Mouse (Mus musculus): Measurements from ENCODE around the gene Gdi1. TPM values are rescaled to one million over a fixed set of nuclear protein-coding genes. Genes with fewer than 3 reads are reported as not detected.

The Gdi1 gene
- 101 and 102 TPM in 2 replicates for polyA plus RNA-seq (2012; rRNA removed)

GRCm38 (mm10) chrX:74304867-74305700 is at the start of gene Gdi1:
Gene Gdi1 (plus strand): TSS chrX:74304998.

GRCm38 (mm10) chrX:74270062-74270901 is 34.5 kb upstream of the Gdi1 start, which contains the start of gene Rpl10:
Gene Rpl10 (plus strand): TSS chrX:74270812.

GRCm38 (mm10) chrX:74281732-74282394 is 22.9 kb upstream of the Gdi1 start, which contains the start of the genes Taz and Dnase1l1:
Gene Taz (plus strand): TSS chrX:74281912.
Gene Dnase1l1 (minus strand): TSS chrX:74282337.

GRCm38 (mm10) chrX:74296538-74297448 is 8.0 kb upstream of the Gdi1 start, which contains the start of gene Atp6ap1:
Gene Atp6ap1 (plus strand): TSS chrX:74297097.

GRCm38 (mm10) chrX:74312540-74313464 is 8.0 kb downstream of the Gdi1 start, which contains the start of gene Fam50a:
Gene Fam50a (plus strand): TSS chrX:74313033.

GRCm38 (mm10) chrX:74328725-74329161 is 23.9 kb downstream of the Gdi1 start, which contains the start of gene Plxna3:
Gene Plxna3 (plus strand): TSS chrX:74329066.

GRCm38 (mm10) chrX:74353467-74353770 is 48.6 kb downstream of the Gdi1 start, which contains the start of gene Lage3:
Gene Lage3 (minus strand): TSS chrX:74353618.

Other genes starting within 250 kb of the Gdi1 start
- not detected in 2 replicates for gene Opn1mw, start 177.5 kb upstream of the Gdi1 start, polyA plus RNA-seq (2012; rRNA removed)
- gene Mecp2, start 169.6 kb upstream of the Gdi1 start, polyA plus RNA-seq (2012; rRNA removed) = 3.7 and 4.0 TPM in 2 replicates
- not detected in 2 replicates for gene Tex28, start 137.2 kb upstream of the Gdi1 start, polyA plus RNA-seq (2012; rRNA removed)
- not detected in 2 replicates for gene Tktl1, start 127.7 kb upstream of the Gdi1 start, polyA plus RNA-seq (2012; rRNA removed)
- gene Flna, start 55.2 kb upstream of the Gdi1 start, polyA plus RNA-seq (2012; rRNA removed) = 62.6 and 67.5 TPM in 2 replicates
- gene Emd, start 50.3 kb upstream of the Gdi1 start, polyA plus RNA-seq (2012; rRNA removed) = 24.7 and 30.3 TPM in 2 replicates
- 1,179 and 1,434 TPM in 2 replicates for gene Rpl10, start 34.2 kb upstream of the Gdi1 start, polyA plus RNA-seq (2012; rRNA removed)
- gene Taz, start 23.1 kb upstream of the Gdi1 start, polyA plus RNA-seq (2012; rRNA removed) = 18.0 and 20.9 TPM in 2 replicates
- 21.8 and 24.2 TPM in 2 replicates for gene Dnase1l1, start 22.7 kb upstream of the Gdi1 start, polyA plus RNA-seq (2012; rRNA removed)
- 58.9 and 70.1 TPM in 2 replicates for gene Atp6ap1, start 7.9 kb upstream of the Gdi1 start, polyA plus RNA-seq (2012; rRNA removed)
- gene Fam50a, start 8.0 kb downstream of the Gdi1 start, polyA plus RNA-seq (2012; rRNA removed) = 22.3 and 24.1 TPM in 2 replicates
- 2.8 and 2.9 TPM in 2 replicates for gene Plxna3, start 24.1 kb downstream of the Gdi1 start, polyA plus RNA-seq (2012; rRNA removed)
- 43.3 and 50.5 TPM in 2 replicates for gene Lage3, start 48.6 kb downstream of the Gdi1 start, polyA plus RNA-seq (2012; rRNA removed)
- gene Ubl4a, start 68.2 kb downstream of the Gdi1 start, polyA plus RNA-seq (2012; rRNA removed) = 18.2 and 19.7 TPM in 2 replicates
- 3.6 and 4.8 TPM in 2 replicates for gene Slc10a3, start 68.4 kb downstream of the Gdi1 start, polyA plus RNA-seq (2012; rRNA removed)
- 5.9 and 7.1 TPM in 2 replicates for gene Fam3a, start 88.3 kb downstream of the Gdi1 start, polyA plus RNA-seq (2012; rRNA removed)
- 12.9 and 13.4 TPM in 2 replicates for gene Ikbkg, start 88.3 kb downstream of the Gdi1 start, polyA plus RNA-seq (2012; rRNA removed)
- 22.1 and 30.4 TPM in 2 replicates for gene G6pdx, start 124.2 kb downstream of the Gdi1 start, polyA plus RNA-seq (2012; rRNA removed)
- gene Gm6880, start 176.4 kb downstream of the Gdi1 start, polyA plus RNA-seq (2012; rRNA removed) = not detected in 2 replicates

All from liver, embryonic 14 days (tissue).